Mouse (Mus musculus): ENCODE results near the gene Gm1110.
"Not testable (repeated sequence)": the region's sequence is repeated elsewhere in the genome, so short reads cannot be mapped to it uniquely, and the experiment has no call there.

The Gm1110 gene

GRCm38 (mm10) chr9:26922909-26923526, at the start of gene Gm1110:
Gene Gm1110, minus strand, starts transcription at chr9:26923111.
- peak; percentile 5 for DNase-seq (ENCODE audit: inconsistent ontology term)

DNA sequence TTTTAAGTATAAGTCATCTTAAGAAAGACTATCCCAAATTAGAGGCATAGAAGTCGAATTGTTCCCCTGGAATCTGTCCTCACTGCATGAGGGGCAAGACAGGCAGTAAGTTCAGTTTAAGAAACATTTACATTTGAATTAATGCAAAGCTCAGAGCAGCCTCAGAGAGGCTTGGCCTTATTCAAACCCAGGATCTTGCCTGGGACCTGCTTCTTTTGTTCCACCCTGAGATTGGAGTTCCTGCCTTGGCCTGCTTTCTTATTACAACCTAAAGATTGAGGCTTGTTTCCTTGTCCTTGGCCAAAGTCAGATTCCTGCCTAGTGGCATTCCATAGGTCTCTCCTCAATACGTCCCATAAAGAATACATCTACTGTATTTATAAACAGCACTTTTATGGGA, 24.9 kb upstream of the Gm1110 start:
- DNase-seq (ENCODE audit: inconsistent ontology term): no peak

DNA sequence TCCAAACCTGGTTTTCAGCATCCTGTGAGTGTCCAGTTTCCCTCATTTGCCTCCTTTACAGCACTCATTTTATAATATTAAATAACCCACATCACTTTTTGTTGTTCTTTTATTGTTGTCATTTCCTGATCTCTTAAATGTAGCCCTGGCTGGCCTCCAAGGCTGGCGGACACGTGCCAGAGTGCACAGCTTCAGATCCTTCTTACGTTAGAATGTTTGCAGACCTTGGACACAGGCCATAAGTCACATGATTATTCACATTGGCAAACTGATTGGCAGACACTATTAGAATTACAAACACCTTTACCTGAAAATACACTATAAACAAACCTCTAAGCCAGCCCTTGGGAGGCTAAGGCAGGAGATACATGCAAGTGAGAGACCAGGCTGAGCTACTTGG, 1.2 kb upstream of the Gm1110 start:
- DNase-seq (ENCODE audit: inconsistent ontology term): no peak

DNA sequence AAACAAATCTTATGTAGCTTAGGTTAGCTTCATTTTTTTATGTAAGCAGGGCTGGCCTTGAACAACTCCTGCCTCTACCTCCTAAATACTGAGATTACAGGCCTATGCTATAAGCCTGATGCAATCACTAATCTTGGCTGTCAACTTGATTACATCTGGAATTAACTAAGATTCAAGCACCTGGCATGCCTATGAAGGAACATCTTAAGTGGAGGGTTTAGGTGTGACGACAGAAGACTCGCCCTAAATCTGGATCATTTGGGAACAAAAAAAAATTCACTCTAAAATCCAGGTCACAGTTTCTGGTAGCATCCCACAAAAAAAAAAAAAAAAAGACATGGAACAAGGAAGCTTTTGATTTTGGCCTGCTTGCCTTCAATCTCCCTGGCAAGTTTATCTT, 3.1 kb downstream of the Gm1110 start:
- DNase-seq (ENCODE audit: inconsistent ontology term): peak; percentile 9

DNA sequence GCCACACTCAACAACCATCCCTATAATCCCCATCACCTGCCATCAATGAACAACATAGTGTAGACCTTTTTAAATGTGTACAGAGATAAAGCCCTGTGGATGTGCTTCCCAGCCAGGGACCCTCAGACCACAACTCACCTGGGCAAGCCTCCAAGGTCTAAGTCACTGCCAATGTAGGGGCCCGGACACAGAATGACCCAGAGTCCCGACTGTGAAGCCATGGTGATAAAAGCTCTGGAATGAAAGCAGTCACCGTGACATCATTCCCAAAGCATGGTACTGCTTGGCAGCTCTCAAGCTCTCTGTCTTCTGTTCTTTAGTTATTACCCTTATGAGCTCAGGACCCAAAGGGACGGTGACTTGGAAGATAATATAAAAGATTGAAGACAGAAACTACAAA, 9.8 kb downstream of the Gm1110 start:
- DNase-seq (ENCODE audit: inconsistent ontology term): peak; percentile 87

DNA sequence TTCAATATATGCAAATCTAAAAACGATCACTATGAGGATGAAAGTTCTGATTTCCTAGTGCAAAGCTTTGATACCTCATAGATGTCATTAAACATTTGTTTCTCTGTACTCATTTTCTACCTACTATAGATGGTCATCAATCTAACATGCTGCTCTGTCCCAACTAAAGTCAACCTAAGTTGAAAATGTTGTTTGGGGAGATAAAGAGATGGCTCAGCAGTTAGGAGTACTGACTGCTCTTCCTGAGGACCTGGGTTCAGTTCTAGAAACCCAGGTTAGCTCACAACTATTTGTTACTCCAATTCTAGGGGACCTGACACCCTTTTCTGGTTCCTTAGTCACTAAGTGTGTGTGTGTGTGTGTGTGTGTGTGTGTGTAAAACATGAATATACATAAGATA, 11.7 kb downstream of the Gm1110 start:
- DNase-seq (ENCODE audit: inconsistent ontology term): no peak

DNA sequence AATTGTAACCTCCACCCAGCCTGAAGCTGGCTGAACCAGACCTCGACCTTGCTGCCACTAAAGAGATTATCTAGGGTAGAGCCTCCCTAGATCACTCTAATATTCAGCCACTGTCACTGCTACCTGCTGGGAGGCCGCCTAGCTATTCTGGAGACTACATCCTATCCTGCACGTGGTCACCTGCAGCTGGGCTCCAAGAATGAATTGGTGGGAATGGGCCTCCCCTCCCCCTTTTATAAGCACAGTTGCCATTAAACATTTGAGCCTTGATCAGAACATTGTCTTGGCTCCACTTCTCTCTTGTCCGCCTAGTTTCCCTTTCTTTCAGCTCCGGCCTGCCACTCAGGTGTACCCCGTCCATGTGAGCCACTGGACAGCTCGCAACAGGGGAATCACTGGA, 53.1 kb downstream of the Gm1110 start:
- not testable (repeated sequence) for DNase-seq (ENCODE audit: inconsistent ontology term)

DNA sequence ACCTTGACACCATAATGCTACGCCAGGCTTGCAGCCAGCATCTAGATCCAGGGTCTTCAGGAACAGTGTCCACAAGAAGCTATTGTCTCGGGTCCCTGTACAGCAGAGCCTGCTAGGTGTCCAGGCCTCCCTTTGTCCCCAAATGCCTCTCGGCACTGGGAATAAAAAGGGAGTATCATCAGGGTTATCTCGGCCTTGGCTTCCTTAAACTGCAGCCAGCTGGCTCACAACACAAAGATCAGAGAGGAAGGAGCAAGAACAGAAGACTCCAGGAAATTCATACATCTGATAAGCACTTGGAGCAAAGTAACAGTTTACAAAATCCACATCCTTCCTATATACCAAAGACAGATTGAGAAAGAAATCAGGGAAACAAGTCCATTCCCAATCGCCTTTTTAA, 62.2 kb downstream of the Gm1110 start, which contains the start of gene Glb1l3:
TSS of gene Glb1l3 (minus strand) at position 140 of the 400 bp plus-strand sequence.
- DNase-seq (ENCODE audit: inconsistent ontology term): no peak

DNA sequence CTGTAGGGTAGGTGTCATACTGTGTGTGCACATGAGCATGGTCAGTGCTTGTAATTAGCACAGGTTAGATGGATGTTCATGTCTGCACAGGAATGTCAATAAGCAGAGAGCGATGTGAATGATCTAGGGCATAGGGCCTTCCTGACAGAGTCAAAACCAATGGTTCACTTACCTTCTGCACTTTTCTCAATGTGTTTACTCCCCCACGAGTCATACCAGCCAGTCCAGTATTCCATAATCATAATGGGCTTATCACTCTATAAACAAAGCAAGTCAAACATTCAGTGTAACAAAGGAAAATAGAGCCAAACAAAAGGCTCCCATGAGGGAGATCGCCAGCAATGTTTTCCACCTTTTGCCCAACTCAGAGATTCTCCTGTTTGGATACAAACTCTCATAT, 91.8 kb downstream of the Gm1110 start:
- no peak for DNase-seq (ENCODE audit: inconsistent ontology term)

Measured in Muller cell, postnatal 12 days (primary cell).